13 mouse cellular contexts compared by ENCODE assay signal in the genomic region with DNA sequence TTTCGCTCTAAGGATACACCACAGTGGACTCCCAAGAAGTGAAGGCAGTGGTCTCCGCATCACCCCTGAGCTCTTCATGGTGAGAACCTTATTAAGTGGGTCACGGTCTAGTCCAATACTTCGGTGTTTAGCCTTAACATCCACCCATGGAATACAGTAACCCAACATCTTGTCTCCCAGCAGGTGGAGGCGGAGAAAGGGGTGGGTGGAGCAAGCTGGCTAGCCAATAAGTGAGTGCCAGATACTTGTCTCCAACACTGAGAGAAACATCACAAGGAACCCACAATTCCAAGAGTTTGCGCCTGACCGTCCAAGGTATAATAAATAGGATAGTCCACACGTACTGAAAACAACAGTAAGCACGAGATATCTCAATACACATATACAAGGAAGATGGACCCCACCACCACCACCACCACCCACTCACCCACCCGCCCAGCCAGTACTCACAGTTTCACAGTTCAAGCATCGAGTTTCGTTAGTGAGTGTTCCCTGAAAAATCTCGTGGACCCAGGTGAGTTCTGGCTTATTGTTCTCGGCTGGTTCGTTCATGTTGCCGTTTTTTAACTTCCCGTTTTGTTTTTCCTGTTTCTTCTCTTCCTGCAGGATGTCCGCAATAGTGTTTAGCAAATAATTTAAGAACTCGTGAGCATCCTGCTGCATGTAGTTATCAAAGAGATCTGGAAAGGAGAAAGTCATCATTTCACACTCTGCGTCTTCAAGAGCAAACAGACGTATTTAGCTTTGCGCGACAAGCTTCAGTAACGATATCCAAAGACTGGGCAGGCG.
"Had no signal": no experiment of that assay in that cellular context is flagged by ENCODE, and none has a peak within 500 bp of the region (broad histone marks: within the 10 kb centered on the region; RNA-seq: fewer than 3 reads in every experiment).

No protein-coding gene starts in this region.

- H3K9me3 ChIP-seq: limb, embryonic 13.5 days; liver, embryonic 15.5 days; neural tube, embryonic 12.5 days had no signal

- H3K4me3 ChIP-seq: limb, embryonic 13.5 days; liver, embryonic 15.5 days; myocyte; neural tube, embryonic 12.5 days had no signal

- H3K27ac ChIP-seq: limb, embryonic 13.5 days; liver, embryonic 15.5 days; neural tube, embryonic 12.5 days had no signal

- H3K4me2 ChIP-seq: limb, embryonic 13.5 days; liver, embryonic 15.5 days; lung, embryonic 14.5 days; neural tube, embryonic 12.5 days had no signal

- H3K4me1 ChIP-seq: liver, embryonic 15.5 days; neural tube, embryonic 12.5 days had no signal

- H3K27me3 ChIP-seq: limb, embryonic 13.5 days; liver, embryonic 15.5 days; neural tube, embryonic 12.5 days had no signal

- DNase-seq: kidney, adult 8-10 months; kidney, postnatal 36 days; left cerebral cortex, postnatal 4 days; lung, embryonic 14.5 days; lung, postnatal 10 days; midbrain, embryonic 14.5 days; right cerebral cortex, postnatal 14 days; thymus, adult 2 months; thymus, postnatal 25 days had no signal

- H3K9ac ChIP-seq: limb, embryonic 13.5 days; liver, embryonic 15.5 days; lung, embryonic 14.5 days; neural tube, embryonic 12.5 days had no signal
